Mouse (Mus musculus): ENCODE measurements at regions not wholly inside any gene's neighbourhood (a gene's known extent, or its start where the extent isn't known, plus 50 kb on each side); places are given as distances from the start of the nearest gene placed in this dataset.

- no peak for DNase-seq (ENCODE audit: low spot score in 2 of 2)
These were observed 75.5 kb downstream of the Enkur start for GRCm38 (mm10) chr2:21129621-21130020.

DNA sequence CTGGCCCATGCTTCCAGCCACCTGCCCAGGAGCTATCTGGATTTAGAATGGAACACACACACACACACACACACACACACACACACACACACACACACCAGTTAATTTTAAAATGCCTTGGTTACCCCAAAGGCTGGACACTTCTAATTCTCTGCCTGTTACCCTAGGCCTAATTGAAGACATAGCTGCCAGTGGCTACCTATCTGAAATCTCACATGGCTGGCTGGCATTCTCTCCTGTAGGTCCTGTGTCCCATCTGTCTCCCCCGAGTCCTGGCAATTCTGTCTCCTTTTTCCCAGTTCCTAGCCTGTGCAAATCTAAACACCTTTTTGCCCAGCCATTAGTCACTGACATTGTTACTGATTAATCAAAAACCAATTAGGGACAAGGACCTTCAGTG is 78.6 kb downstream of the Enkur start:
- no peak for DNase-seq (ENCODE audit: low spot score in 2 of 2)

DNA sequence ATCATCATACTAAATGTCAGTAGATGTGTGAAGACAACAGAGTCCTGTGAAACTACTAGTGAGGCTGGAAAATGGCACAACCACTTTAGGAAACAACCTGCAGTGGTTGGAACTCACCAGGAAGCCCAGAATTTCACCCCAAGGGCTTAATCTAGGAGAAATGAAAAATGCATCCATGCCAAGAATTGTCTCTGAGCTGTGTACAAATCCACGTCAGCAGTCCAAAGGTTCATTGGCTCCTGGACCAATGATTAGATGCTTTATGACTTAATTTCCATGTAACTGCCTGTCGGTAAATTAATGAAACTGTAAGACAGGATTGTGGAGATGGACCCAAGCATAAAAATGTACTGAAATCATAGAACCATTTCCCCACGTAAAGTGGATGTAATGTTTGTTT is 82.7 kb downstream of the Enkur start:
- DNase-seq (ENCODE audit: low spot score in 2 of 2): no peak

- no peak for DNase-seq (ENCODE audit: low spot score in 2 of 2)
These were observed 83.5 kb downstream of the Enkur start for GRCm38 (mm10) chr2:21121663-21122062.

DNA sequence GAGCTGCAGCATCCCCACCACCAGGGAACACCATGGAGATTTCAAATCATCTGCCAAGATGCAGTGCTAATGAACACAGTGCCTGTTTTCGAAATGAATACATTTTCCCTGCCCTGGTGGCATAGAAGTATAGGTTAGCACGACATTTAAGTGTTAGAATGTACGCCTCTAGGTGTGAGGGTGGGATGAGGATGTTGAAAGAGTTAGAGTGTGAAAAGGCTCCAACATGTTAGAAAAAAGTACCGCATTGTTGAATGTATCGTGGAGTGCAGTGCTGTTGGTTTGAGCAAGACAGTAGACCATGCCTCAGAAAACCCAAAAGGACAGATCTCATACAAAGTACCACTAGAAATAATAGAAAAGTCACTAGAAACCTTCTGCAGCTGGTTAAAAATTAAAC is 88.3 kb downstream of the Enkur start:
- peak in 1 of 2 experiments; percentile 8 for DNase-seq (ENCODE audit: low spot score in 2 of 2)

- no peak for DNase-seq (ENCODE audit: low spot score in 2 of 2)
These were observed 93.6 kb downstream of the Enkur start for GRCm38 (mm10) chr2:21111527-21111926.

GRCm38 (mm10) chr2:21100248-21100808 is 104.8 kb downstream of the Enkur start:
- no peak for DNase-seq (ENCODE audit: low spot score in 2 of 2)

DNA sequence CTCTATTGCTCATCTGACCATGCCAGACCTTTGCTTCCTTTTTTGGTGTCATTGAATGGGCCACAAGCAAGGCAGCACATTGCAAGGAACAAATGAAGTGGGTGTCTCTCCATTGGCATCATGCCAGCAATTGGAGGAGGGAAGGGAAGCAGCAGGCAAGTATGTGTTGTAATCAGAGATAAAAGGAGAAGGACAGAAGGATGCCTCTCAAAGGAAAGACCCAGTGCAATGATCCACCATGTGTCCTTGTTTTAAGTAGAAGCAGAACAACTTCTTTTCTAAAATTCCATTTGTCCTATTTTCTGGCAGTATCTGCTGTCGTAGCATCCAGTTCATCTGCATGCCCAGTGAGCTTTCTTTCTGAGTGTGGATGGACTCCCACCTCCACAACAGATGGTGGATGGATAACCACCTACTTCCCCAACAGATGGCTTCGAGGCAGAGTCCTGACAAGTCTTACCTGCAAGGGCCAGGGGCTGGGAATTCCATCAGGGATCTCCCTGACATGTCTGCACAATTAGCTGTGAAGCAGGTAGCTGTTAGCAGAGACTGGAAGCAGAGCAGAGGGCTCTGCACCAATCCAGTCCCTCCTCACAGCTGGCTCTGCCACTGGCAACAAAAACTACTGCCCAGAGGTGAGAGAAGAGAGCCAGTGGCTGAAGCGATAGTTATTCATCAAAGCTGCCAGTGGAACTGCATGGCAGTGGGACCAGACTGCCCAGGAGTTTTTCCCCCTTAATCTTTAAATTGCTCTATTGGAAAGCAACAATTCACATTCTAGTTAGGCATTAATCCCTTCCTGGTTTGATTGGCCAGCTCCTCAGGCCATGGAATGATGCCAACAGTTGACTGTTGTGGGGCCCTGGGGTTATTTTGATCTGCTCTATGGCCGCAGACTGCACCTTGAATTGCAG is 113.8 kb downstream of the Enkur start:
- peak; percentile 23 to 46 for DNase-seq (ENCODE audit: low spot score in 2 of 2)

GRCm38 (mm10) chr2:21085517-21085916 is 116.8 kb upstream of the Arhgap21 start:
- no peak for DNase-seq (ENCODE audit: low spot score in 2 of 2)

DNA sequence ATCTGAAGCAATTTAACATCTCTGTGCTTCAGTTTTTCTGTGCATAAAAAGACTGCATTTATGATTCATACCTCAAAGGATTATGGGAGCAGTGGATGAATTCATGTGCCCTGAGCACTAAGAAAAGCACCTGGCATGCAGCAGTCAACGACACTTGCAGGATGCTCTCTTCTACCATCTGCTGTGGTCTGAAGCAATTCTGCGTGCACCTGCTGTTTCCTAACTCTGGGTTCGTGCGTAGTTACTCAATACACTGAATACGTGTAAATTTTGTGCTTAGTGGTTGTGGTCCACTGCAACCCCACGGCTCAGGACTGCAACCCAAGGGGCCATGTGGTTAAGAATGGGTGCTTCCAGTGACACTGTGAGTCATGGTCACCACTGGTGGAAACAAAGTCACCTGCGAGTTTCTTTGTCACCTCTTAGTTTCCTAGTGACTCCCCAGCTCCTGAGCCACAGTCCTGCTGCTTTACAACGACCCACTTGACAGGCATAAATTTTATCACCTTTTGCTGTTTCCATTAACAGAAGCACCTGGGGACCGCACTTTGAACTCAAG is 98.7 kb upstream of the Arhgap21 start:
- no peak for DNase-seq (ENCODE audit: low spot score in 2 of 2)

DNA sequence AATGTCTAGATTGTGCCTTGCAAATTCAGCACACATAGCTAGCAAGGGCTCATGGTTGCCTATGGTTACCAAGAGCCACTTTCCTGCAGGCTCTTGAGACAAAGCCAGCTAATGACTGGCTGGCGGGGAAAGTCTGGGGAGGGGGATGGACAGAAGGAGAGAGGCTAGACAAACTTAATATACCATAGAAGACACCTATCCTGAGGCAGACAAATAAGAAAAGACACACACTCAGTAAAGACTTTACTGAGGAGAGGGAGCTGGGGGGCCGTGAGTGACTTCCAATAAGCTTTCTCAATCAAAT is 91.6 kb upstream of the Arhgap21 start:
- no peak for DNase-seq (ENCODE audit: low spot score in 2 of 2)

- no peak for DNase-seq (ENCODE audit: low spot score in 2 of 2)
These were observed 91.1 kb upstream of the Arhgap21 start for GRCm38 (mm10) chr2:21059618-21060346.

GRCm38 (mm10) chr2:21058940-21059339 is 90.3 kb upstream of the Arhgap21 start:
- no peak for DNase-seq (ENCODE audit: low spot score in 2 of 2)

- DNase-seq (ENCODE audit: low spot score in 2 of 2): no peak
These were observed 87.9 kb upstream of the Arhgap21 start for GRCm38 (mm10) chr2:21056450-21057210.

- no peak for DNase-seq (ENCODE audit: low spot score in 2 of 2)
These were observed 86.7 kb upstream of the Arhgap21 start for GRCm38 (mm10) chr2:21055416-21055815.

- DNase-seq (ENCODE audit: low spot score in 2 of 2): peak in 1 of 2 experiments; percentile 42
These were observed 85.8 kb upstream of the Arhgap21 start for GRCm38 (mm10) chr2:21054325-21055082.

GRCm38 (mm10) chr2:21053596-21053995 is 84.9 kb upstream of the Arhgap21 start:
- peak; percentile 40 to 59 for DNase-seq (ENCODE audit: low spot score in 2 of 2)

GRCm38 (mm10) chr2:21048996-21049395 is 80.3 kb upstream of the Arhgap21 start:
- DNase-seq (ENCODE audit: low spot score in 2 of 2): no peak

GRCm38 (mm10) chr2:21048226-21048625 is 79.5 kb upstream of the Arhgap21 start:
- no peak for DNase-seq (ENCODE audit: low spot score in 2 of 2)

- no peak for DNase-seq (ENCODE audit: low spot score in 2 of 2)
These were observed 77.9 kb upstream of the Arhgap21 start for GRCm38 (mm10) chr2:21046503-21047116.
